Mouse (Mus musculus) CH12.LX (cell line): Measurements from ENCODE around the gene Prkch.
A peak's percentile ranks its signal among the peaks of the same experiment; 100 is the strongest.

Experiments
- CTCF ChIP-seq, 2 experiments: IDR thresholded peaks in 1 of 2; conservative IDR thresholded peaks in 1 of 2; 2 replicates each; pipeline ENCODE4 v1.5.1; 2011 to 2012; ENCODE audit warnings: low read depth in 2 of 2, low read length in 2 of 2, improper control_type of control experiment in 1 of 2, inconsistent platforms in 1 of 2, mild to moderate bottlenecking in 1 of 2, moderate library complexity in 1 of 2
- MAX ChIP-seq: IDR thresholded peaks from 2 replicates; pipeline ENCODE4 v1.6.1; 2011; ENCODE audit warnings: low read length, improper control_type of control experiment

DNA sequence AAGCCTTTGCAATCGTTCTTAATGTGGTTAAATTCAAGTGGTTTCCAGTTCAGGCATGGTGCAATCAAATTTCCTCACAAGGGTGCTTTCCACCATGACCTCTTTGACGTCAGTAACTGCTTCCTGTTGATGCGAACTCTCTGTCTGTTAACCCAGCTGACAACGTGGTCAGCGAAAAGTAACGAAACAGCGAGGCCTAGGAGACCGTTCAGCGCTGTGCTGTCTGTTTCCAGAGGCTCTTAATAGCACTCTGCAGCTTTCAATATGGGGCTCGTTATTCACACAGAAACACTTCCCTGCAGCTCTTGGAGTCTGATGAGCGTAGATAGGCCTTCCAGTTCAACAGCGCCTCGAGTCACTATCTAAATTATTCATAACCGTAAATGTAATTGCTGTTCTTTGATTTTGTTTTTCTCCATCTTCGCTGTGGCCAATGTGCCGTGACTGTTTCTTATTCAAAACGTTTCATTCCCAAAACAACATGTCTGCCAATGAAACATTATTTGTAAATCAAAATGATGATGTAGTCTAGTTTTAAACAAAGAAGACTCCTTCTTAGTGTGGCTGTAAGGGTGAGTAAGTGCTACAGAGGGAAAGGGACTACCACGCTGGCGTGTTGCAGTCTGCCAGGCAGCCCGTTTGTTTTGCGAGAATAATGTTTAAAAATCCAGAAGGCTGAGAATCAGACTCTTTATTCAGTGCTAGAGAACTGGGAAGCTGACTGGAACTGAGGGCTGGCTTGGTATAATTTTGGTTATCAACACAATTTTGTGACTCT lies 131.5 kb downstream of the Prkch start:
- TF ChIP-seq CTCF (conservative IDR thresholded peaks at IDR 0.05 in 1 of 2, IDR thresholded peaks at IDR 0.05 in 1 of 2; ENCODE audit: low read depth in 2 of 2, low read length in 2 of 2) (no peak), MAX (peak; percentile 75)
